Mouse (Mus musculus): ENCODE results near the gene Abca2. TPM values are rescaled to one million over a fixed set of nuclear protein-coding genes. Genes with fewer than 3 reads are reported as not detected.

Abca2 gene
- total RNA-seq, 2 experiments from 2014 or later: 160 to 168 TPM

DNA sequence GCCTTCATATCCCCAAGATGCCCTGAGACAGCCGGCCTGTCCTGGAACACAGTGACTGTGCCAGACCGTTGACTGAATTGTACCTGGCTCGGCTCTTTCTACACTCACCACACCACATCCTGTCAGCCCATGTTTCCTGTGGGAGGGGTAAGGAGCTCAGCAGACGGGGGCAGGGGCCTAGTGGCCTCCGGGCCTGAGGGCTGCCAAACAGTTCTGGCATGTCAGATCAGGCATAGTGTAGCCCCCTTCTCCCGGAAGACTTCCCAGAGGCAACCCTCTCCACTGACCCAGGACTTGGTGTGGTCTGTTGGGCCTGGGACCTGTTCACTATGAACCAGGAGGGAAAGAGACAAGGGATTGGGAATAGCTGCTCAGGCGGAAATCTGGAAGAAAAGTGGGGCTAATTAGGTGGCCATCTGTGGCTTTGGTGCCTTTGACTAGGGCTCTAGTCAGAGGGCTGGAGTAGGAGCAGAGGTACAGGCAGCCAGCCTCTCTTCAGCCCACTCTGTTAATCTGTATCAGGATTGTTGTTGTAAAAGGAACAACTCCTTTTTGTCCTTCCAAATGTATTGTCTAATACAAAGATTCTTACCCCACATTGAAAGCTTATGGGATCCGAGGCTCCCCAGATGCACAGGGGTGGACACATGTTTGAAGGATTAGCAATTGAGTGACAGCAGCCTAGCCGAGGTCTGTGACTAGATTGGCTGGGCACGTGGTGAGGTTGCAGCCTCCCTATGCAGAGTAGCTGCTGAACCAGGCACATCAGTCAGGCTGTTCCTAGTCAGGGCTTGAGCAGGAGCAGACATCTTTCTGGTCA is 37.5 kb downstream of the Abca2 start:
- Histone ChIP-seq H3K4me3 (no peak overlapping the region), H3K27ac (no peak overlapping the region)
- intact Hi-C loops (cut with DNase I): no loop called here
- DNase-seq (ENCODE audit: extremely low spot score in 1 of 2, low spot score in 2 of 2): no peak
- no peak for TF ChIP-seq CTCF (IDR thresholded peaks at IDR 0.05)

DNA sequence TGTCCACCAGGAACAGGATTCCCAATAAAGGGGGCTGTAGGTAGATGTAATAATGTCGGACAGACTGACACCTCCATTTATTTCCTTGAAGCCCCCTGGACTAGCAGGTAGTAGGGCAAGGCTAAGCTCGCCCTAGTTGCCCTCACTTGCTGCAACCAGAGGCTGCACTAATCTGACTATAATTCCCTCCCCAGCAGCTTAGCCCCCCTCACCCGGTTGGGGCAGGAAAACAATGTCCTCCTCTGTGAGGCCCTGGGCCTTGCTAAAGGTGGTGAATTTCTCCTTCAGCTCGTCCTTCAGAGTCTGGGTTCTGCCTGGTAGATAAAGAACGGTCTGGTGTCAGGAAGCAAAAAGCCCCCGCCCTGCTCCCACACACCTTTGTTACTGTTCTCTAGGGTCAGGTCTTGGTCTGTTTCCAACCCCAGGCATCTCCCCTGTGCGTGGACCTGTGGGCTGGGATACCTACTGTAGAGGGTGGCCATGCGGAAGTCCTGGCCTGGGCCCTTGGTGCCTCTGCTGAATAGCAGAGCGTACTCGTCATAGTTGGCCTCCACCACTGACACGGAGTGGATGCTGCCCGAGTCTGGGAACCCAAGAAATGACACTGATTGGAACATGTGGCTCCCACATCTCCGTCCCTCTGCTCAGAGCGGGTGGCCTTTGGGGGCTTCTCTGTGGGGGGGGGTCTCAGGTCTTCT is 39.3 kb downstream of the Abca2 start:
- no peak overlapping the region for H3K27ac ChIP-seq
- intact Hi-C loops (cut with DNase I): no loop called here

DNA sequence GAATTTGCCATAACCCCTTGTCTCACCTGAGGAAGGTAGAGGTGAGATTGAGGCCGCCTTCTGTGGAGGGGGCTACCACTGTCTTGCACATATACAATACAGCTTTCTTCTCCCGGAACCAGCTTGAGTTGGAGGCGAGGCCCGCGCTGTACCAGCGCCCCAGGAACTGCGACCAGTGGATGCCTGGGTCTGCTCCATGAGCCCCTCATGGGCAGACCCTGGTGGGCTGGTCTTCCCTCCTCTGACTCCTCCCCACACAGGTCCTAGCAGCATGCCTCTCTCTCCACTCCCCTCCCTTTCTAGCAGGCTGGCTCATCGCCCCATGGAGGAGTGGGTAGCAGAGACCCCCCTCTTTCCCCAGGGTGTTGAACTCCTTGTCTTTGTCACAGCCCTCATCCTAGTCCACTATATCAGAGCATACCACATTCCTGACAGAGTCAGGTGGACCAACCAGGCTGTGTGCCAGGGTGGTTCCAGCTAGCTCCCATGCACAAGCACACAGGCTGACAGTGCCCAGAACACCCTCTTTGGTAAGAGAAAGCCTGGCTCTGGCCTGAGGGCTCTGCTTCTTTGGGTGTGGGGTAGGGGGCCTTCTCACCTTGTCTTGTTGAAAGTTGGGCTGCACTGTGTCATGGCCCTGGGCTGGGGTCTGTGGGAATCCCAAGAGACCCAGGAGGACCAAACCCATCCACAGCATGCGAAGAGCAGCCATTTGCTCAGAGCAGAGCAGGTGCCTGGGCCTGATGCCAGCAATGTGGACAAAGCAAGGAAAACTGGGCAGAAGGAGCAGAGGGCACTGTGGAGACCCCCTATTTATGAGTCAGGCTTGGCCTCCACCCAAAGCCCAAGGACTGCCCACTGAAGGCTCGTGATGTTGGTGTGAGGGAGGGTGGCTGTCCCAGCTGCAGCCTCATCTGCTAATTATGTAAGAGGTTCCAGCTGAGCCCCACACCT is 40.7 kb downstream of the Abca2 start:
- H3K27ac ChIP-seq: peak overlapping the region; percentile 72
- intact Hi-C loops (cut with DNase I): no loop called here
- peak; percentile 35 to 49 for DNase-seq (ENCODE audit: extremely low spot score in 1 of 2, low spot score in 2 of 2)

More for the DNA sequence above, 39.3 kb downstream of the Abca2 start:
- no peak for TF ChIP-seq CTCF (IDR thresholded peaks at IDR 0.05)
- no peak for DNase-seq (ENCODE audit: extremely low spot score in 1 of 2, low spot score in 2 of 2)
- no peak overlapping the region for H3K4me3 ChIP-seq

DNA sequence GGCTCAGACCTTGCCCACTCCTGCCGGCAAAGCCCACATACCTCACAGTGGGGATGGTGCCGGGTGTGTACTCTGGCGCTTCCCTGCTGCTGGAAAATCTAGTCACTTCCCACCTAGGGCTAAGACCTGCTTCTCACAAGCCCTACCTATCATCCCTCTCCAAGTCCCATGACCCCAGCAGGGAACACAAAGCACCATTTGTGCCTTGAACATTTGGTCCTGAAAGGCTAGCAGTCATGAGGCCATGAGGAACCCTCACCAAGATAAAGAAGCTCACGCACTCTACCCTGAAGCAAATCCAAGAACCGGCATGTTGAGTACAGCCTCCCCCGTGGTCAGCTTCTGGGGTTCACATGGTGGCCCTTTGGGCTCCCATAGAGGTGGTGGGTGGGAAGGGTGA is 41.5 kb downstream of the Abca2 start, which contains the start of gene Ptgds:
Gene Ptgds (minus strand): TSS at position 78 of the 400 bp plus-strand sequence.
- Histone ChIP-seq H3K27ac (peak within 1 kb of the TSS; percentile 72), H3K4me3 (no peak within 1 kb of the TSS)
- no peak for TF ChIP-seq CTCF (IDR thresholded peaks at IDR 0.05)
- DNase-seq (ENCODE audit: extremely low spot score in 1 of 2, low spot score in 2 of 2): no peak
- intact Hi-C loops (cut with DNase I): no loop called here

More for the DNA sequence above, 40.7 kb downstream of the Abca2 start:
- no peak for TF ChIP-seq CTCF (IDR thresholded peaks at IDR 0.05)
- H3K4me3 ChIP-seq: no peak overlapping the region

DNA sequence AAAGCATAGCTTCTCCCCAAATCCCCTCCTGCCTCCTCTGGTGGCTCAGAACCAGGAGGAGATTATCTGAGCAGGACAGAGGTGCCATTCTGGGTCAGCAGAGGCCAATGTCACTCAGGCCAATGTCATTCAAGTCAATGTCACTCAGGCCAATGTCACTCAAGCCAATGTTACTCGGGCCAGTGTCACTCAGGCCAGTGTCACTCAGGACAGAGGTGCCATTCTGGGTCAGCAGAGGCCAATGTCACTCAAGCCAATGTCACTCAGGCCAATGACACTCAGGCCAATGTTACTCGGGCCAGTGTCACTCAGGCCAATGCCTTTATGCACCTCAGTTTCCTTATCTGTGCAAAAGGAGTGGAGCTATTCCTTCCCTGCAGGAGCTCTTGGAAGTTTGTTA is 44.0 kb downstream of the Abca2 start:
- TF ChIP-seq CTCF (IDR thresholded peaks at IDR 0.05): no peak
- Histone ChIP-seq H3K27ac (no peak overlapping the region), H3K4me3 (no peak overlapping the region)
- DNase-seq (ENCODE audit: extremely low spot score in 1 of 2, low spot score in 2 of 2): no peak
- intact Hi-C loops (cut with DNase I): no loop called here

DNA sequence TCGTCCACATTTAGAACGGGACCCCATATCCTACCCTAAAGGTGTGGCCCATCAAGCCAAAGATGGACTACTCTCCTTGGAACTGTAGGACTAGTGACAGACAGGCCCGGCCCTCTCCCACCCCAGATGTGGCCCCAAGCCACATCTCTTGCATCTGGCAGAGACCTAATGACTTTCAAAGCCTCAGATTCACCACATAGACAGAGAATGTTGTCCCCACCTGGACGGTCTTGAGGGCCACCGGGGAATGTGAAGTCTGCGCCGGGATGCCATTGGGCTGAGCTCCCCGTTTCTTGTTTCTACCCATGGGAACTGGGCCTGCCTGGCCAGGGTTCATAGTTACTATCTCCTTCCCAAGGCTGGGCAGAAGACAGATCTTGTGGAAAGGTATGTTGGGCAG is 49.0 kb downstream of the Abca2 start:
- peak overlapping the region; percentile 38 for H3K27ac ChIP-seq
- TF ChIP-seq CTCF (IDR thresholded peaks at IDR 0.05): no peak
- DNase-seq (ENCODE audit: extremely low spot score in 1 of 2, low spot score in 2 of 2): no peak
- H3K4me3 ChIP-seq: no peak overlapping the region
- intact Hi-C loops (cut with DNase I): no loop called here

DNA sequence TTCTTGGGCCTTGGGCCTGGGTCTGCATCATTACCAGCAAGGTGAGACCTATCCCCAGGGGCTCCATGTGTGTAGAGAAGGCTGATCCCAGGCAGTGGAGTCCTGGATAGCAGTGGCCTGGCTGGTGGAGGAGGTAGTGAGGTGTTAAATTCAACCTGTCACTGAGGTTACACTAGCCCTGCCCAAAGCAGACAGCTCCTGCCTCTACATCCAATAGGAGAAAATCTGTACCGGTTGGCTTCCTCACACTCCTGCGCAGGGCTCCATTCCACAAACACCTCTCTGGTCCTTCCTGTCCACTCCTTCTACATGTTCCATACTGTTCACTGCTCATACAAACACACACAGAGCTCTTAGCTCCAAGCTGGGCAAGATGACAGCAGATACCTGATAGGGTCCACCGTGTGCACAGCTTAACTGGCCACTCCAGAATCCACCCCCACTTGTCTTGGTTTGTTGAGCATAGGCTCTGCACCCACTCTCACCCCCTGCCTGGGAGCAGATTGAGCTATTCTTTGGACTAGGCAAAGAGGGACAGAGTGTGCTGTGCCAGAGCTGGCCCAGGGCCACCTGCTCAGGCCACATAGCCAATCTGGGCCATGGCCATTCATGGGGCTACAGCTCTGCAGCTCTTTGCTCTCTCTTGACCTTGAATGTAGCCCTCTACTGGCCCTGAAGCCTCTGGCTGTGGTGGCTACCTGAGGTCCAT is 49.6 kb downstream of the Abca2 start:
- peak; percentile 46 to 57 for DNase-seq (ENCODE audit: extremely low spot score in 1 of 2, low spot score in 2 of 2)
- intact Hi-C loops (cut with DNase I): no loop called here

DNA sequence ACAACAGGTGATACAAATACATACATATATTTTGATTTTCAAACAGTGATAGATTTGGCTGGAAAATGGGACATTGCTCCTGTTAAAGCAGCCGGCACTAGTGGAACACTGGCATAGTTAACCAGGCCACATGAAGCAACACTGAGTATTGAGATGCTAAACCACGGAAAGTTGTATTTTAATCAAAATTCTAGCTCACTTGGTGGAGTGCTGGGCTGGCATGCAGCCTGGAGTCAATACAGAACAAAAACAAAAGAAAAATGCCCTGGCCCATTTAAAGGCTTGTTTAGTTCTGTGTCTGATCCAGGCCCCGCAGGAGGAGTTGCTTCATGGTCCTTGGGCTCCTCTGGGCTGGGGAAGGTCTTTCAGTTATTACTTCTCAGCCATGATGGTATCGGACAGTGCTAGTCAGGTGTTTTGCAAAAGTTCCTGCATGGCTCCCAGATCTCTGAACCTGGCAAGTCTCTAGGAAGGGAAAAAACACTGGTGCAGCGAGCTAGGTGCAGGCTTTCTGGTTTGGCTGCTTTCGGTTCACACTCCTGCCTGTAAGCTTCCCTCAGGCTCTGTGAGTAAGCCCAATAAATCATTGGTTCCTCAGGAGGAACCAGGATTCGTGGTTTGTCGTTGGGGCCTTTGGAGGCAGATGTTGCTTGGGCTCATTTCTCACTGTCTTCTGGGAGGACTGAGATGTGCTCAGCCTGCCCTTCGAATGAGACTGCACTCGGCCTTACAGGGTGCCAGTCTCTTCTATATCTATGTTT is 51.2 kb downstream of the Abca2 start:
- intact Hi-C loops (cut with DNase I): loop anchor here (5.0 kb wide), 2 partner anchors 52 to 102 kb away; partner anchors contain the start of gene Abca2
- Histone ChIP-seq H3K27ac (peak overlapping the region; percentile 66), H3K4me3 (no peak overlapping the region)
- no peak for DNase-seq (ENCODE audit: extremely low spot score in 1 of 2, low spot score in 2 of 2)
- TF ChIP-seq CTCF (IDR thresholded peaks at IDR 0.05): no peak

More for the DNA sequence above, 49.6 kb downstream of the Abca2 start:
- TF ChIP-seq CTCF (IDR thresholded peaks at IDR 0.05): no peak
- peak overlapping the region; percentile 66 for H3K27ac ChIP-seq
- H3K4me3 ChIP-seq: no peak overlapping the region

DNA sequence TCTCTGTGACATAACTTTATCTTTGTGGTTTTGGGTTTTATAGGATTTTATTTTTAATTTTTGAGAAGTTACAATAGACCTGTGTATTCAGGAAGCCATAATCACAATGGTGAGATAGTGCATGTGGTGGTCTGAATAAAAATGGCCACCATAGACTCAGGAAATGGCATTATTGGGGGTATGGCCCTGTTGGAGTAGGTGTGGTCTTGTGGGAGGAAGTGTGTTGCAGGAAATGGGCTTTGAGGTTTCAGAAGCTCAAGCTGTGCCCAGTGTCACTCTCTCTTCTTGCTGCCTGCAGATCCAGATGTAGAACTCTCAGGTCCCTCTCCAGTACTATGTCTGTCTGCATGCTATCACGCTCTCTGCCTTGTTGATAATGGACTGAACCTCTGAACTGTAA is 52.0 kb downstream of the Abca2 start:
- no peak for TF ChIP-seq CTCF (IDR thresholded peaks at IDR 0.05)
- H3K4me3 ChIP-seq: no peak overlapping the region
- DNase-seq (ENCODE audit: extremely low spot score in 1 of 2, low spot score in 2 of 2): no peak
- intact Hi-C loops (cut with DNase I): loop anchor here (5.0 kb wide), 2 partner anchors 53 to 103 kb away; partner anchors contain the start of gene Abca2
- H3K27ac ChIP-seq: no peak overlapping the region

DNA sequence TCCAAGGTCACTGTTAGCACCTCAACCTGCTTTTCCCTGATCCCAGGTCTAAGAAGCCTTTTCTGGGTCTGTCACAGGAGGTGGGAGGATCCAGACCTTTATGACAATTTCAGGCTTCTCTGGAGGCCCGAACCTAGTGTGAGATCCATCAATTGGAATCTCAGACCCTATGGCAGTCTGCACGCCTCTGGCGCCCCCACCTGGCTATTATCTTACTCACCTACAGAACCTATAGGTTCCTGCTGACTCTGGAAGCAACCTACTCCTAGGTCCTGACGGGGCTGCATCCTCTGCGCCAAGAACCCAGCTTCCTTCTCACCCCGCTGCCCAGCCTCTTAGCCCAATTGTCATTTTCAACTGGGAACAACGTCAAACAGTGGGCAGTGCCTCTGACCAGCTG is 54.5 kb downstream of the Abca2 start:
- DNase-seq (ENCODE audit: extremely low spot score in 1 of 2, low spot score in 2 of 2): no peak
- intact Hi-C loops (cut with DNase I): loop anchor here (5.0 kb wide), 2 partner anchors 56 to 106 kb away; partner anchors contain the start of gene Abca2
- Histone ChIP-seq H3K27ac (no peak overlapping the region), H3K4me3 (no peak overlapping the region)
- TF ChIP-seq CTCF (IDR thresholded peaks at IDR 0.05): peak; percentile 52
